Mouse (Mus musculus) left cerebral cortex, adult 11 months (tissue): ENCODE results near the gene Smarca4.

ENCODE experiments used
- DNase-seq: peaks from one replicate; pipeline ENCODE4 v3.0.0; 2022; ENCODE audit warnings: low spot score

Gene Smarca4

DNA sequence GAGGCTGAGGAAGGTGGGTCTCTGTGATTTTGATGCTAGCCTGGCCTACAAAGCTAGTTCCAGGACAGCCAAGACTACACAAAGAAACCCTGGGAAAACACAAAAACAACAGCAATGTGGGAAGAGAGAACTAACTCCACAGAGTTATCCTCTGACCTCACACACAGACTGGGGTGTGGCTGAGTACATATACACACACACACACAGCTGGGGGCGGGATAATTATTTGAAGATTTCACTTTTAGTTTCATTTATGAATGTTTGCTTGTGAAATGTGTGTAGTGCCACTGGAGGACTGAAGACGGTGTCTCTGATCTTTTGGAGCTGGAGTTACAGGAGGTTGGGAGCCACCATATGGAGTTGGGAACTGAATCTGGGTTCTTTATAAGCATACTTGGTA is 14.9 kb upstream of the Smarca4 start:
- no peak for DNase-seq

DNA sequence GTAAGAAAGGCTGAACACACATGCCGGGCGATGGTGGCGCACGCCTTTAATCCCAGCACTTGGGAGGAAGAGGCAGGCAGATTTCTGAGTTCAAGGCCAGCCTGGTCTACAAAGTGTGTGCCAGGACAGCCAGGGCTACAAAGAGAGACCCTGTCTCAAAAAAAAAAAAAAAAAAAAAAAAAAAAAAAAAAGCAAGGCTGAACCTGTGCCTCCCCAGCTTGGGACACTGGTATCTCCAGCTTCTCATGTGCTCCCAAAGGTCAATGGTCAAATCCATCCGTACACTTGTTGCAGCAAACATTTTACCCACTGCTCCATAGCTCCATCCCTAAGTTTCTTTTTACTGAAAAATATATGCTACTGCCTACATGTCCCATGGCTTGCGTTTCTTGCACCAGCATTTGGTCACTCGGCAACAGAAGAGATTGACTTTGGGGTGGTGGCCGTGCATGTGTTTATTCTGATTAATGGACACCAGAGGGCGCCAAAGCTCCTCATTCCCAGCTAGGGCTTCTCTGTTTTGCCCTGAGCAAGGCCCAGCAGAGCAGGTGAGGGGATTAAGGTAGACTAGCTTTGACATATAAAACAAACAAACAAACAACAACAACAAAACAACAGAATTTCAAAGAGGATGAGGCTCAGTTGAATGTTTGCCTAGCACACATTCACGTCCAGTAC is 14.1 kb upstream of the Smarca4 start:
- no peak for DNase-seq

DNA sequence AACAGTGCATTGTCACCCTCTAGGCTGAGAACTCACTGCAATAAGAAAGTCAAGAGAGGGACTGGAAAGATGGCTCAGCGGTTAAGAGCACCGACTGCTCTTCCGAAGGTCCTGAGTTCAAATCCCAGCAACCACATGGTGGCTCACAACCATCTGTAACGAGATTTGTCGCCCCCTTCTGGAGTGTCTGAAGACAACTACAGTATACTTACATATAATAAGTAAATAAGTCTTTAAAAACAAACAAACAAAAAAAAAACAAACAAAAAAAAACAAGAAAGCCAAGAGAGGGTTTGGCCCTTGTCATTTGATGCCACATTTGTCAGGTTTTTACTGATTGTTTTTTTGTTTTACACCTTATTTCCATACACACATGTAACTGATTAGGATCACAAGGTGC is 11.8 kb upstream of the Smarca4 start:
- no peak for DNase-seq

DNA sequence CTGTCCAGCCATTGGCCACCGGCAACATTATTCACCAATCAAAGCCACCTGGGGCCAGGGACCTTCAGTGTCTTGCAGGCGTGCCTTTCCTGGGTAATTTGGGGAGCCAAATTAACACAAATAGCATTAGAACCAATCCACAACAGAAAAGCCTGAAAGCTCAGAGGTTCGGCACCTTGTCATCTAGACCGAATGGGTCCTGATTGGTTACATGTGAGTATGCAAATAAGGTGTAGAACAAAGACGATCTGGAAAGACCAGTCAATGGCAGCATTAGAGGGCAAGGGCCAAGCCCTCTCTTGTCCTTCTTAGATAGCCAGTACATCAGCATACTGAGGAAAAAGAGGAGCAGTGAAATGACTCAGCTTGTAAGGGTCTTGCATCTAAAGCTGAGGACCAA is 10.1 kb upstream of the Smarca4 start:
- DNase-seq = no peak

- DNase-seq = no peak
Measured at GRCm38 (mm10) chr9:21606648-21607047, 9.3 kb upstream of the Smarca4 start.

- no peak for DNase-seq
Measured at GRCm38 (mm10) chr9:21609861-21610260, 6.1 kb upstream of the Smarca4 start.

DNA sequence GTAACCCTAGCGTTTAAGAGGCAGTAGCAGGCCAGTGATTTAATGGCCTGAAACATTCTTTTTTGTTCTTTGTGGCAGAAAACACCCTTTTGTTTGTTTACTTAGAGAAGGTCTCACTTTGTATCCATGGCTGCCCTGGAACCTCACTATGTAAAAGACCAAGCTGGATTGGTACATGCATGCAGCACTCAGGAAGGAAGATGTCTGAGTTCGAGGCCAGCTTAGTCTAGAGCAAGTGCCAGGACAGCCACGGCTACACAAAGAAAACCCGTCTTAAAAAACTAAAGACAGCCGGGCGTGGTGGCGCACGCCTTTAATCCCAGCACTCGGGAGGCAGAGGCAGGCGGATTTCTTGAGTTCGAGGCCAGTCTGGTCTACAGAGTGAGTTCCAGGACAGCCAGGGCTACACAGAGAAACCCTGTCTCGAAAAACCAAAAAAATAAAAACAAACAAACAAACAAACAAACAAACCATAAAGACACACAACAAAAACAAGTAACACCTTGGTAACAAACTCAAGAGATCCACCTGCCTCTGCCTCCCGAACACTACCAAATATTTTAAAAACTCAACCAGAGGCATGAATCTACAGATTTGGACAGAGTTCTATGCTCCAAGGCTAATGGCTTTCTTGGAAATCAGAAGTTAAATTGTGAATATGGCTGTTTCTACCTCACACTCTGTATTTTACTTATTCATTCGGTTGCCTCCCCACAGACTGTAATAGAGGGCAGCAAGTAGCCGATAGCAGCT is 929 bp upstream of the Smarca4 start:
- DNase-seq = no peak

DNA sequence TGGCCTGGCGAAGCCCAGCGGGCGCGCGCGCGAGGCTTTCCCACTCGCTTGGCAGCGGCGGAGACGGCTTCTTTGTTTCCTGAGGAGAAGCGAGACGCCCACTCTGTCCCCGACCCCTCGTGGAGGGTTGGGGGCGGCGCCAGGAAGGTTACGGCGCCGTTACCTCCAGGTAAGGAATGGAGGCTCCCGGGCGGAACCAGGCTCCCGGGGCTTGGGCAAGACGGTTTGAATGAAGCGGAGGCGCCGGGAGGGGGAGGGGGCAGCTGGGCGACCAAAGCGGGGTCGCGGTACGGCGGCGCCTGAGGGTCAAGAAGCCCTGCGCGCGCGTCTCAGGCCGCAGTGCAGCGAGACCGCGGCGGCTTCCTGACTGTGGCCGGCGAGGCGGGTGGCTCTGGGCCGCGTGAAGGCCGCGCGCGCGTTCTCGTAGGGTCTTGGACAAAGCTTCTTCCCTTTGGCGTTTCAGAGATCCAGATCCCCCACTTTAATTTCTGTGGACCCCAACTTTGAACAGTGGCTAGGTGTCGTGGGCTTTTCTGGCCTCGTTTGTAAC is 338 bp downstream of the Smarca4 start:
- DNase-seq = peak; percentile 79

- no peak for DNase-seq
Measured at GRCm38 (mm10) chr9:21617066-21617465, 1.1 kb downstream of the Smarca4 start.

GRCm38 (mm10) chr9:21620229-21620628 is 4.3 kb downstream of the Smarca4 start:
- DNase-seq = no peak

DNA sequence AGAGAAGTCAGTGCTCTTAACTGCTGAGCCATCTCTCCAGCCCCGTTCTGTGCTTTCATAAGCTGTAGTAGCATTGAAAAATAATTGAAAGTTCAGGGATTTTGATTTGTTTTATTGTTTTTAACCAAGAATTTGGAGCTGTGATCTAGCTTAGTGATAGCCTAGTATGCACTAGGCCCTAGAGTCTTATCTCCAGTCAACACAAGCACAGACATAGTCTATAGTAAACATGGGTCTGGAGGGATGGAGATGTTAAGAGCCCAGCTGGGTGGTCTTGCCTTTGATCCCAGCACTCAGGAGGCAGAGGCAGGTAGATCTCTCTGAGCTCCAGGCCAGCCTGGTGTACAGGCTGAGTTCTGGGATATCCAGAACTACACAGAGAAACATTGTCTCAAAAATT is 6.7 kb downstream of the Smarca4 start:
- no peak for DNase-seq

- DNase-seq = no peak
Measured at GRCm38 (mm10) chr9:21625342-21626339, 9.7 kb downstream of the Smarca4 start.

GRCm38 (mm10) chr9:21626571-21626970 is 10.6 kb downstream of the Smarca4 start:
- no peak for DNase-seq

DNA sequence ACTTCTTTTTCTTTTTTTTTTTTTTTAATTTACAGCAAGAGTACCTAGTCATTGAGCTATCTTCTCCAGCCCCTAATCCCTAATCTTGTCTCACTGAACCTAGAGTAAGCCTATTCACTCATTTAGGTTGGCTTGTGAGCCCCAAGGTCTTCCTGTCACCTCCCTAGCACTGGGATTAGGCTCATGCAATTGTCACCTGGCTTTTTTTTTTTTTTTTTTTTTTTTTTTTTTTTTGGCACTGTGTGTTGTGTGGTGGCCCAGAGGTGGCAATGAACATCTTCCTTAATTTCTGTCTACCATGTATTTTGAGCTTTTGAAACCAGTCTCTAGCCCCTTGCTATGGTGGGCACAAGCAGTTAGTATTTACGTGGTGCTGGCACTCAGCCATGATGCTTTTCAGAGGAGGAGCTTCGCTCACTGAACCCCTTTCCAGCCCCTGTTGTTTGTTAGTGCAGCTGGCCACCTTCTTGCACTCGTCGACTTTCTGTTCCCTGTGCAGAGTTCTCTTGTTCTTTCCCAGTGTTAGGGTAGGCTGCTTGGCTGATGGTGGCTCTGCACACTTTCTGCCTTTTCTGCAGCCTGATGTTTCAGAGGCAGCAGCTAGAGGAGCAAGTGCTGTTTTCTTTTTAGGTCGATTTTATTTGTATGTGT is 11.3 kb downstream of the Smarca4 start:
- no peak for DNase-seq

DNA sequence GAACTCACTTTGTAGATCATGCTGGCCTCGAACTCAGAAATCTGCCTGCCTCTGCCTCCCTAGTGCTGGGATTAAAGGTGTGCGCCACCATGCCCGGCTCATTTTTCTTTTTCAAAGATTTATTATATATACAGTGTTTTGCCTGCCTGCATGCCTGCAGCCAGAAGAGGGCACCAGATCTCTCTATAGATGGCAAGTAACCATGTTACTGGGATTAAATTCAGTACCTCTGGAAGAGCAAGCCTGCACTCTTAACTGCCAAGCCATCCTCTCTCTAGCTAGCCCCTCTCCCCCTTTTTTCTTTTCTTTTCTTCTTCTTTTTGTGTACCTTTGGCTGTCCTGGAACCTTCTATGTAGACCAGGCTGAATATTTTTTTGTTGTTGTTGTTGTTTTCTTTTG is 14.7 kb downstream of the Smarca4 start:
- DNase-seq = peak; percentile 31

DNA sequence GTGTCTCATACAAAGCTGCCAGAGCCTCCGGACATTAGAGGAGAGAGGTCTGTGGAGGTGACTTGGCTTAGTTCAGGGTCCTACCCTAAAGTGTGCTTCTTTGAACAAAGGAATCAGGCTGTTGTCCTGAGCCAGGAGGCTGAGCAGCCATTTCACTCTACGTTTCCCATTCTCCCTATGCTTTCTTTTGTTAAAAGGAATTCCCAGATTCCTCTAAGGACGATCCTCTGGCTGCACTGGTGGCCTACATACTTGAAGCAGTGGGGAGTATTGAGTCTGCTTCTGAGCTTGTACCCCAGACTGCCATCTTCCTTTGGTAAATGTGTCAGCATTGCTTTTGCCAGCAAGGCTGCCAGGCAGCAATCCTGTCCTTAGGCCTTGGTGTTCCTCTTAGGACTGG is 17.1 kb downstream of the Smarca4 start:
- DNase-seq = no peak

- DNase-seq = no peak
Measured at GRCm38 (mm10) chr9:21635639-21636038, 19.7 kb downstream of the Smarca4 start.

DNA sequence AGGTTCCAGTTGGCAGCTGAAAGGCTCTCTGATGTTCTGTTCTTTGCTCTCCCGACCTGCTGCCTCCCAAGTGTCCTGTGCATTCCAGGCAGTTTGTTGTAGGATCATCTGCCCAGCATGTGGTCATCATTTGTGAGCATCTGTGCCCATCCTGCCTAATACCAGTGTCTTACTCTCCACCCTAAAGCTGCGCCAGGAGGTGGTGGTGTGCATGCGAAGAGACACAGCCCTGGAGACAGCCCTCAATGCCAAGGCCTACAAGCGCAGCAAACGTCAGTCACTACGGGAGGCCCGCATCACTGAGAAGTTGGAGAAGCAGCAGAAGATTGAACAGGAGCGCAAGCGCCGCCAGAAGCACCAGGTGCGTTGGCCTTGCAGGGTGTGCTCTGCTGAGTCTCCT is 23.1 kb downstream of the Smarca4 start:
- DNase-seq = no peak

DNA sequence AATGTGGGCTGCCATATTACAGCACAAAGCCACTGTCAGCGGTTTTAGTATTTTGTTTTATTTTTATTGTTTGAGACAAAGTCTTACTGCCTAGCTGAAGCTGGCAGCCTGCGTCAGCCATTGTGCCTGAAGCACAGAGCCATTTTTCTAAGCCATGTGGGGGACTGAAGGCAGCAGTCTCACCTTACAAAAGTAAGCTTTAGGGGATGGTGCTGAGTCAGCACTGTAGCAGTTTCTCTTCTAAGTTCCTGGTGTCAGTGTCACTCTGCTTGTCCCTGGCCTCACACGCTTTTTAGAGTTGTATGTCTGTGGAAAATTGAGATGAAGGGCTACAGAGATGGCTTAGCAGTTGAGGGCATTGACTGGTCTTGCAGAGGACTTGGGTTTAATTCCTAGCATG is 30.4 kb downstream of the Smarca4 start:
- DNase-seq = no peak

- no peak for DNase-seq
Measured at GRCm38 (mm10) chr9:21647721-21648120, 31.8 kb downstream of the Smarca4 start.

DNA sequence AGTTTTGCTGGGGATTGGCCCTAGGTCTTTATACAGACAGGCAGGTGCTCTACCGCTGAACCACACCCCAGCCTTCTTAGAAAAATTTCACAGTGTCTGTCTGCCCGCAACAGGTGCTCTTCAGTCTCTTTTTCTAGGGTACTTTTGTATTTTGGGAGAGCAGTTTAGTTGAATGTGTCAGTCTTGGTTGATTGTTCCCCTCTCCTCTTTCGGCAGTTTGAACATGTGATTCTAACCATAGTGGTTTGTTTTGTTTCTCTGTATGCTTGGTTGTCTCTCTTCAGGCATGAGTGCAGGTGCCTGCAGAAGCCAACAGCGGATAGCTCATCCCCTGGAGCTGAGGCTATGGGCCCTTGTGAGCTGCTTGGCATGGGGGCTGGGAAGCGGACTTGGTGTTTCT is 36.3 kb downstream of the Smarca4 start:
- no peak for DNase-seq

- DNase-seq = no peak
Measured at GRCm38 (mm10) chr9:21653253-21653652, 37.3 kb downstream of the Smarca4 start.
